Mouse (Mus musculus): ENCODE measurements around the gene Cnot10.

DNA sequence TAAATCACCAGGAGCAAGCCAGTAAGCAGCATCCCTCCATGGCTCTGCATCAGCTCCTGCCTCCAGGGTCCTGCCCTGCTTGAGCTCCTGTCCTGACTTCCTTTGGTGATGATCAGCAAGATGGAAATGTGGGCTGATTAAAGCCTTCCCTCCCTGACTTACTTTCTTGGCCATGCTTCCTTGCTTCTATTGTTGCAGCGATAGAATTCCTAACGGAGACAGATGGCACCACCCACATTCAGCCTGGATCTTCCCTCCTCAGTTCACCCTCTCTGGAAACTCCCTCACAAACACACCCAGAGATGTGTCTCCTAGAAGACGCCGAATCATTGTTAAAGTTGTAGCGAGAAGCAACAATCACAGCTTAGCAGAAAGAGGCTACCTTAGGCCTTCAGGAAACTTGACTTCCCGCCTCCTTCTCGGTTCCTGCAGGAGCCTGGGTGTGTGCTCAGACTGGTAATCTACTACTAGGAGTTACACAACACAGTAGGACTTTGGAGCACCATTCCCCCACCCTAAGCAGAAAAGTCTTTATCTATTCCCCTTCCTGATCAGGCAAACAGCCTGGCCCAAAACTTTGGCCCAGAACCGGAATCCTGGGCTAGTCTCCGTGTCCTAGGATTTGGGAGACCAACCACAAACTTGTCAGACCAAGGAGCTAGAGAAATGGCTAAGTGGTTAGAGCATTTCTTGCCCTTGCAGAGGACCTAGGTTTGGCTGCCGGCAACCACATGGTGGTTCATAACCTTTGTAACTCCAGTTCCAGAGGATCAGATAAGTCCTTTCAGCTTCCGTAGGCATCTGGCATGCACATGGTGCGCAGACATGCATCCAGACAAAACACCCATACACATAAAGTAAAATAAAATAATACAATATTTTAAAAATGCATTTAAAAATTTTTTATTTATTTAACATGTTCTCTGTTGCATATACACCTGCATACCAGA lies 6.8 kb upstream of the Cnot10 start:
- no peak for TF ChIP-seq TCF12 (IDR thresholded peaks at IDR 0.05; ENCODE audit: low read depth, low read length)
- TF ChIP-seq POLR2A (IDR thresholded peaks at IDR 0.05; ENCODE audit: low read depth, low read length), result no peak
- no peak for TF ChIP-seq CTCF (conservative IDR thresholded peaks at IDR 0.05 in 1 of 2, IDR thresholded peaks at IDR 0.05 in 1 of 2; ENCODE audit: low read depth in 2 of 2, low read length in 2 of 2)
- TF ChIP-seq MYC (IDR thresholded peaks at IDR 0.05; ENCODE audit: low read depth, low read length), result no peak

All from CH12.LX (cell line).